8 mouse cellular contexts compared by ENCODE assay signal in genomic region chr7:12927693-12928589, GRCm38 (mm10). TPM values are rescaled to one million over a fixed set of nuclear protein-coding genes. Genes with fewer than 3 reads are reported as not detected.
DNase-seq lines count a peak whose midpoint lies in the region; ATAC-seq and TF ChIP-seq lines count a peak whose summit lies in the region.

No protein-coding gene starts in this region.

- no peak overlapping the region for H3K27ac ChIP-seq in kidney, postnatal 0 days
- no peak overlapping the region for H3K27ac ChIP-seq in forebrain, embryonic 11.5 days (ENCODE audit: low read depth, low read length)
- H3K27ac ChIP-seq in intestine, embryonic 15.5 days = no peak overlapping the region
- no peak overlapping the region for H3K27ac ChIP-seq in lung, embryonic 16.5 days (ENCODE audit: low read length)

- H3K9me3 ChIP-seq in kidney, postnatal 0 days (replicated peaks; ENCODE audit: low read length) = no peaks in the 10 kb centered on the region
- no peaks in the 10 kb centered on the region; the same call in 1 of the 2 replicates for H3K9me3 ChIP-seq in forebrain, embryonic 11.5 days (ENCODE audit: control insufficient read depth, low read length)
- no peaks in the 10 kb centered on the region for H3K9me3 ChIP-seq in intestine, embryonic 15.5 days
- H3K9me3 ChIP-seq in lung, embryonic 16.5 days (ENCODE audit: control insufficient read depth, low read length) = no peaks in the 10 kb centered on the region

- peak; percentile 35; the same call in 1 of the 2 replicates for ATAC-seq in kidney, postnatal 0 days (replicated peaks; ENCODE audit: low FRiP score, low read depth)
- peak; percentile 48 for ATAC-seq in forebrain, embryonic 11.5 days (replicated peaks; ENCODE audit: low FRiP score)
- peak; percentile 34 for ATAC-seq in intestine, embryonic 15.5 days
- peak; percentile 61 for ATAC-seq in lung, embryonic 16.5 days (ENCODE audit: low read depth)

- H3K36me3 ChIP-seq in kidney, postnatal 0 days (ENCODE audit: insufficient read depth, low read length) = peaks cover 37% of the 10 kb centered on the region
- H3K36me3 ChIP-seq in forebrain, embryonic 11.5 days (ENCODE audit: control insufficient read depth, insufficient read depth, low read length) = peaks cover 24% of the 10 kb centered on the region; the same call in 1 of the 2 replicates
- peaks cover 38% of the 10 kb centered on the region for H3K36me3 ChIP-seq in intestine, embryonic 15.5 days
- H3K36me3 ChIP-seq in lung, embryonic 16.5 days (ENCODE audit: control insufficient read depth, insufficient read depth, low read length) = peaks cover 36% of the 10 kb centered on the region

- H3K27me3 ChIP-seq in kidney, postnatal 0 days (ENCODE audit: insufficient read depth, low read length) = no peaks in the 10 kb centered on the region
- H3K27me3 ChIP-seq in forebrain, embryonic 11.5 days (ENCODE audit: control insufficient read depth, insufficient read depth, low read length) = peaks cover 11% of the 10 kb centered on the region; the same call in 1 of the 2 replicates
- H3K27me3 ChIP-seq in intestine, embryonic 15.5 days (replicated peaks) = peaks cover 4% of the 10 kb centered on the region
- H3K27me3 ChIP-seq in lung, embryonic 16.5 days (ENCODE audit: control insufficient read depth, insufficient read depth, low read depth, low read length) = no peaks in the 10 kb centered on the region

- peaks cover 5% of the 10 kb centered on the region for H3K4me1 ChIP-seq in kidney, postnatal 0 days (replicated peaks; ENCODE audit: insufficient read depth, low read length)
- H3K4me1 ChIP-seq in forebrain, embryonic 11.5 days (replicated peaks; ENCODE audit: control insufficient read depth, insufficient read depth, low read length) = peaks cover 5% of the 10 kb centered on the region; the same call in 1 of the 2 replicates
- H3K4me1 ChIP-seq in intestine, embryonic 15.5 days (replicated peaks) = peaks cover 25% of the 10 kb centered on the region
- H3K4me1 ChIP-seq in lung, embryonic 16.5 days (replicated peaks; ENCODE audit: control insufficient read depth, insufficient read depth, low read length) = peaks cover 21% of the 10 kb centered on the region

- peak overlapping the region; percentile 39; the same call in 1 of the 2 replicates for H3K9ac ChIP-seq in kidney, postnatal 0 days (ENCODE audit: low read depth, low read length)
- peak overlapping the region; percentile 32; the same call in 1 of the 2 replicates for H3K9ac ChIP-seq in forebrain, embryonic 11.5 days (ENCODE audit: low read length)
- H3K9ac ChIP-seq in intestine, embryonic 15.5 days = peak overlapping the region; percentile 40
- H3K9ac ChIP-seq in lung, embryonic 16.5 days (ENCODE audit: low read length) = peak overlapping the region; percentile 66

- peak; percentile 28 for DNase-seq in kidney, postnatal 0 days (ENCODE audit: low spot score)
- DNase-seq in kidney, adult 11 months = no peak
- DNase-seq in brain, adult 2 months (ENCODE audit: low read depth, low spot score) = peak; percentile 70
- peak; percentile 72 for DNase-seq in forebrain, embryonic 11.5 days (ENCODE audit: low spot score)
- peak; percentile 52 for DNase-seq in right cerebral cortex, adult 18-20 months
- no peak for DNase-seq in adipocyte (ENCODE audit: low spot score)

- 3% methylated on average over 55 of the region's 65 CpGs for WGBS in kidney, postnatal 0 days
- WGBS in forebrain, embryonic 11.5 days = 4% methylated on average over 65 of the region's 65 CpGs
- 4% methylated on average over 65 of the region's 65 CpGs for WGBS in intestine, embryonic 15.5 days
- WGBS in lung, embryonic 16.5 days = 4% methylated on average over 65 of the region's 65 CpGs

- no peak for TF ChIP-seq CTCF in kidney, postnatal 0 days (IDR thresholded peaks at IDR 0.05; ENCODE audit: low read depth)

- H3K4me3 ChIP-seq in kidney, postnatal 0 days (replicated peaks; ENCODE audit: low read depth, low read length) = peak overlapping the region; percentile 27
- peak overlapping the region; percentile 12; the same call in 1 of the 2 replicates for H3K4me3 ChIP-seq in forebrain, embryonic 11.5 days (ENCODE audit: low read depth, low read length)
- H3K4me3 ChIP-seq in intestine, embryonic 15.5 days (replicated peaks) = peak overlapping the region; percentile 35
- peak overlapping the region; percentile 43 for H3K4me3 ChIP-seq in lung, embryonic 16.5 days (ENCODE audit: low read length)

- H3K4me2 ChIP-seq in kidney, postnatal 0 days (ENCODE audit: low read length) = peak overlapping the region; percentile 62
- peak overlapping the region; percentile 51 for H3K4me2 ChIP-seq in forebrain, embryonic 11.5 days (ENCODE audit: low read depth, low read length, severe bottlenecking)
- H3K4me2 ChIP-seq in intestine, embryonic 15.5 days (replicated peaks) = peak overlapping the region; percentile 77
- peak overlapping the region; percentile 71 for H3K4me2 ChIP-seq in lung, embryonic 16.5 days (ENCODE audit: low read depth, low read length)

RNA-seq across cellular contexts. Expression of gene Rnf225, which starts 0.7 kb away (rescaled TPM):
- polyA plus RNA-seq in kidney, postnatal 0 days (2015; fragmentation: Nextera tagmentation; extraction: Ambion mirVana) = 0.29 and 0.32 TPM in 2 replicates
- 1.3 and 1.6 TPM in 2 replicates for polyA plus RNA-seq in forebrain, embryonic 11.5 days (2014; fragmentation: Nextera tagmentation; extraction: Ambion mirVana)
- 0.33 and 0.47 TPM in 2 replicates for polyA plus RNA-seq in intestine, embryonic 15.5 days (2015; fragmentation: Nextera tagmentation; extraction: Ambion mirVana)
- 1.4 and 1.8 TPM in 2 replicates for polyA plus RNA-seq in lung, embryonic 16.5 days (2015; fragmentation: Nextera tagmentation; extraction: Ambion mirVana)

RNA-seq across cellular contexts. Expression of gene Rps5, which starts 5.9 kb away (rescaled TPM):
- 1,052 and 1,143 TPM in 2 replicates for polyA plus RNA-seq in kidney, postnatal 0 days (2015; fragmentation: Nextera tagmentation; extraction: Ambion mirVana)
- 800 and 844 TPM in 2 replicates for polyA plus RNA-seq in forebrain, embryonic 11.5 days (2014; fragmentation: Nextera tagmentation; extraction: Ambion mirVana)
- polyA plus RNA-seq in intestine, embryonic 15.5 days (2015; fragmentation: Nextera tagmentation; extraction: Ambion mirVana) = 1,008 and 1,147 TPM in 2 replicates
- polyA plus RNA-seq in lung, embryonic 16.5 days (2015; fragmentation: Nextera tagmentation; extraction: Ambion mirVana) = 950 and 1,039 TPM in 2 replicates

RNA-seq across cellular contexts. Expression of gene Zscan22, which starts 30.3 kb away (rescaled TPM):
- polyA plus RNA-seq in kidney, postnatal 0 days (2015; fragmentation: Nextera tagmentation; extraction: Ambion mirVana) = 11.8 and 12.9 TPM in 2 replicates
- 20.2 and 23.4 TPM in 2 replicates for polyA plus RNA-seq in forebrain, embryonic 11.5 days (2014; fragmentation: Nextera tagmentation; extraction: Ambion mirVana)
- 12.2 and 12.7 TPM in 2 replicates for polyA plus RNA-seq in intestine, embryonic 15.5 days (2015; fragmentation: Nextera tagmentation; extraction: Ambion mirVana)
- polyA plus RNA-seq in lung, embryonic 16.5 days (2015; fragmentation: Nextera tagmentation; extraction: Ambion mirVana) = 16.7 and 17.1 TPM in 2 replicates

RNA-seq across cellular contexts. Expression of gene Zfp324, which starts 37.7 kb away (rescaled TPM):
- polyA plus RNA-seq in kidney, postnatal 0 days (2015; fragmentation: Nextera tagmentation; extraction: Ambion mirVana) = 7.7 and 8.0 TPM in 2 replicates
- 10.8 and 11.2 TPM in 2 replicates for polyA plus RNA-seq in forebrain, embryonic 11.5 days (2014; fragmentation: Nextera tagmentation; extraction: Ambion mirVana)
- 8.3 and 8.6 TPM in 2 replicates for polyA plus RNA-seq in intestine, embryonic 15.5 days (2015; fragmentation: Nextera tagmentation; extraction: Ambion mirVana)
- 9.7 and 10.6 TPM in 2 replicates for polyA plus RNA-seq in lung, embryonic 16.5 days (2015; fragmentation: Nextera tagmentation; extraction: Ambion mirVana)

RNA-seq across cellular contexts. Expression of gene Zfp128, which starts 47.0 kb away (rescaled TPM):
- polyA plus RNA-seq in kidney, postnatal 0 days (2015; fragmentation: Nextera tagmentation; extraction: Ambion mirVana) = 3.3 and 3.5 TPM in 2 replicates
- polyA plus RNA-seq in forebrain, embryonic 11.5 days (2014; fragmentation: Nextera tagmentation; extraction: Ambion mirVana) = 5.3 and 6.2 TPM in 2 replicates
- polyA plus RNA-seq in intestine, embryonic 15.5 days (2015; fragmentation: Nextera tagmentation; extraction: Ambion mirVana) = 3.1 and 3.3 TPM in 2 replicates
- polyA plus RNA-seq in lung, embryonic 16.5 days (2015; fragmentation: Nextera tagmentation; extraction: Ambion mirVana) = 4.1 and 4.7 TPM in 2 replicates

Comparison
In these comparisons a context has a peak if more than half of its experiments do, and no peak if none do; other contexts are left out.
1. DNase-seq: peak in kidney, postnatal 0 days (single experiment), brain, adult 2 months (single experiment), forebrain, embryonic 11.5 days (single experiment) and right cerebral cortex, adult 18-20 months (single experiment); none in kidney, adult 11 months (single experiment) and adipocyte (single experiment).
2. Peak in every context shown above with its lines, with median percentiles within 50 percentile points of each other: ATAC-seq, H3K4me2 ChIP-seq, H3K4me3 ChIP-seq and H3K9ac ChIP-seq.